Mouse (Mus musculus) B cell, adult 62 days (primary cell): ENCODE data around the gene Tacr2. TPM values are rescaled to one million over a fixed set of nuclear protein-coding genes. Genes with fewer than 3 reads are reported as not detected.

Experiments
- total RNA-seq: library from RNA; stranded (reverse); gene quantifications from 4 replicates; pipeline ENCODE4 v1.2.4, GENCODE M21; 2023

Tacr2 gene
- not detected in 4 replicates for total RNA-seq

DNA sequence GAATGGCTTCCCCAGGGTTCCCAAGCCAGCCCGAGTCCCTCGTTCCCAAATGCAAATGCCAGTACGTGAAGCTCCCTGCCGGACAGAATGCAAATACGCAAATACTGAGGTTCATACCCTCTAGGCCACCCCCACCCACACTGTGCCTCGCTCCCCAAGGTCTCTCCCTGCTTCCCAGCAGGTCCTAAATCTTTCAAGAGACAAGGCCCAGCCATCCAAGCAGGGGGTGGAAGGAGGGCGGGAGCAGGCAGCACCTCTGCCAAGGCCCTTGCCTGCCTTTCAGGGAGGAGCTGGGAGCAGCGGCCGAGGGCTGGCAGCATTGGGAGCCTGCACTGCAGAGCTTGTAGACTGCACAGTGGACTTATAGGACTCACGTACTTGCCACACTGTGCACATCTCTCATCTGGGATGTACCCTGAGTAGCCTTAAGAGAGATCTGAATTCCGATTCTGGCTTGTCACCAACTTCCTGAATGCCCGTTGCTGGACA lies at the start of gene Tacr2:
Tacr2 (plus strand) TSS at position 439 of the 489 bp plus-strand sequence.

DNA sequence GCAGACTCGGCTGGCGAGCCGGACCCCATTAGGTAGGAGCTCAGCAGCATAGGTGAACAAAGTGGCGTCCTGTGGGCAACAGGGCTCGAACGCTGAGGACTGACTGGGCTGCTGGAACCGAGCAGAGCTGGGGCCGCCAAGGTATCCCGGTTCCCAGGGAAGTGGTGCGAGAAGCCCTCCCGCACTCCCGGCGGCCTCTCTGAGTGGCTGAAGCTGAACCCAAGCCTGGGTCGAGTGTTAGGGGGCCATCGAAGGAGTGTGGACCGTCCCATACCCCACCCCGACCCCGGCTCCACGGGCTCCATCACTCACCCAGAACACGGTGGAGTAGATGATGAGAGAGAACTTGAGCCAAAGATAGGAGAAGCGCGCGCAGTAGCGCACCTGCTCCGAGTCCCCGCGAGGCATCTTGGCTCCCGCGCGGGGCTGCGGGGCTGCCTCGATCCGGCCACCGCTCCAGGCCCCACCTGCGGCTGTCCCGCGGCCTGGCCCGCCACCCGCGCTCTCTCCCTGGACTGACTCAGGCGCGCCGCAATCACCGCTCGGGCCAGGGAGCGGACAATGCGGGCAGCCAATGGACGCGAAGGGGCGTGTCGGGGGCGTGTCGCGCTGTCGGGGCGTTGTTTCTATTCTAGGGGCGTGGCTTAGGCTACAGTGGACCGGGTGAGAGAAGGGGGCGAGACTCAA lies 21.4 kb upstream of the Tacr2 start, which contains the start of gene Tspan15:
Tspan15 (minus strand) TSS at position 544 of the 687 bp plus-strand sequence.

Other genes starting within 250 kb of the Tacr2 start
- not detected in 4 replicates for gene Neurog3, start 119.3 kb upstream of the Tacr2 start, total RNA-seq
- 2.5 to 4.7 TPM (median 2.9 TPM) in 4 replicates for gene Fam241b, start 108.5 kb upstream of the Tacr2 start, total RNA-seq
- 17.8 to 18.7 TPM (median 18.5 TPM) in 4 replicates for gene Tspan15, start 21.2 kb upstream of the Tacr2 start, total RNA-seq
- gene Hk1, start 127.5 kb downstream of the Tacr2 start, total RNA-seq, result 32.2 to 37.0 TPM (median 33.7 TPM) in 4 replicates
- gene Hkdc1, start 170.1 kb downstream of the Tacr2 start, total RNA-seq, result not detected in 4 replicates
- gene 4930507D05Rik, start 197.1 kb downstream of the Tacr2 start, total RNA-seq, result 0.31 to 0.72 TPM (median 0.64 TPM) in 4 replicates
- gene Supv3l1, start 197.3 kb downstream of the Tacr2 start, total RNA-seq, result 25.9 to 30.0 TPM (median 26.8 TPM) in 4 replicates
- 34.2 to 36.3 TPM (median 35.3 TPM) in 4 replicates for gene Vps26a, start 234.4 kb downstream of the Tacr2 start, total RNA-seq